Mouse (Mus musculus): ENCODE measurements around the gene Dnajc27.

The Dnajc27 gene

GRCm38 (mm10) chr12:4082132-4083001 lies at the start of gene Dnajc27:
Dnajc27 (plus strand) TSS chr12:4082583.
- DNase-seq: peak; percentile 96

- no peak for DNase-seq
These were observed 46.2 kb upstream of the Dnajc27 start for GRCm38 (mm10) chr12:4036157-4036556.

DNA sequence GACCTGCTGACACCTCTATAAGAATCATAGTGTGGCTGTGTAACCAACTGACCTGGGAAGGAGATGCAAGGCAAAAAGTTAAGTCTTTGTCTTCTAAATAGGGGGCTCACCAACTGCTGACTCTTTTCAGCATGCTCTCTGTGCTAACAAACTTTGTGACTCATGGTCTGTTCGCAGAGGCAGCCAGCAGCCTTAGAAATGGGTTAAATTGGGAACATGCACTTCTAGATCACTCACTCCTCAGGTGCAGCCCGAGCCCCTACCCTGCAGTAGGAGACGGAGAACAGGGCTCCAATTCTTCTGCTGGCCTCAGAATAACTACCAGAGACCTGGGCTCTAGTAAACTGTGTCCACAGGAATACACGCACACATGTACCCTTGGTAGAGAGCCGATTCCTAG lies 44.9 kb upstream of the Dnajc27 start:
- DNase-seq: no peak

DNA sequence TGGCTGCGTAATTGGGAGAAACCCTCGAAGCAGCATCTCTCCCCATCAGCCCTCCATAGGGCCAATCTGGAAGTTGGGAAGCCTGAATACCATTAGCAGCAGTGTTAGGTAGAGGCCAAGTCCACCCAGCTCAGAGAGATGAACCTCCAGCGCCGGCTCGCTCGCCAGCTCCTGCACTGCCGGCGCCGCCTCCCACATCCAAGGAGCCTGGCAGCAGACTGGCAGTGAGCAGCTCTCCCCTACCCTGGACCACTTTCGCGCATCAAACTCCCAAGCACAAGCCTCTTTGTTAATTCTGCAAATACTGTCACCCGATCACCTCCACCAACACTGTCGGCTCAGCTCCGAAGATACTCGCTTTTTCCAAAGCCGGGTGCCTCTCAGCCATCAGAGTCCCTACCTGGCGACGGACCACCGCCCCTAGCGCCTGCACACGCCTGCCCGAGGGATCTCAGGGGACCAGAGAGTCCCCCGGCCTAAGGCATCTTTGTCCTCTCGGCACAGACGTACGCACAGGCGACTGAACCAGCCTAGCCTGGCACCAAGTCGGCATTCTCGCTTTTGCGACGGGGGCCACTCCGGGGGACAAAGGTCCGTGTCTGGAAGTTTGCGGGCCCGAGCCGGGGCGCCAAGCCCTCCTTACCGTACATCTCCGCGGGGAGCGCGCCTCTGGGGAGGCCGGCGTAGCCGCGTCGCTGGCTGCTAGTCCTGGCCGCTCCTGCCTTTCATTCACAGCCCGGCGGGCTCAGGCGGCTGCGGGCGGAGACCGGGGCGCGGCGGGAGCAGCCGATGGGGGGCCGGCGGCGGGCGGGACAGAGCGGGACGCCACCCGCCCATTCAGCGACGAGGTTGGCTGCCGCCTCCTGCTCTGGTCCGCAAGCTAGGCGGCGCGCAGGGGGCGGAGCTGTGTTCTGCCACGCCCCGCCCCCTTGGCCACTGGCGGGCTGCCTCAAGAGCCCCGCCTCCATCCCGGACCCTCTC lies 44.0 kb upstream of the Dnajc27 start, which contains the start of gene Efr3b:
Efr3b (minus strand) TSS at position 855 of the 981 bp plus-strand sequence.
- peak; percentile 86 for DNase-seq

DNA sequence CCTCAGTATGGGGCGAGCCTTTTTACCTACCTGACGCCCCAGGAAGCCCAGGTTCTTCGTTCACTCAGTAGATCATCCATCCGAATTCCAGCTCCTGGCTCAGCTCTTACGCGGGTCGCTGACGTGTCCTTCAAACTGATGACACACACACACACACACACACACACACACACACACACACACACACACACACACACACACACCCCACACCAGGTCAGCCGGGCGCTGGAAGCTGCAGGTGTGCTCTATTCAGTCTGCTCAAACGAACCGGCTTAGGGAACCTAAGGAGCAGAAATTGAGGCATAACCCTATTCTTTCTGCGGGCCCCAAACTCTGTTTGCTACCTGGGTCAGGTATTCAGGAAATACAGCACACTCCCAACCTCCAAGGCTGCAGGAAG lies 43.3 kb upstream of the Dnajc27 start:
- DNase-seq: no peak

- no peak for DNase-seq
These were observed 40.0 kb upstream of the Dnajc27 start for GRCm38 (mm10) chr12:4042411-4042810.

DNA sequence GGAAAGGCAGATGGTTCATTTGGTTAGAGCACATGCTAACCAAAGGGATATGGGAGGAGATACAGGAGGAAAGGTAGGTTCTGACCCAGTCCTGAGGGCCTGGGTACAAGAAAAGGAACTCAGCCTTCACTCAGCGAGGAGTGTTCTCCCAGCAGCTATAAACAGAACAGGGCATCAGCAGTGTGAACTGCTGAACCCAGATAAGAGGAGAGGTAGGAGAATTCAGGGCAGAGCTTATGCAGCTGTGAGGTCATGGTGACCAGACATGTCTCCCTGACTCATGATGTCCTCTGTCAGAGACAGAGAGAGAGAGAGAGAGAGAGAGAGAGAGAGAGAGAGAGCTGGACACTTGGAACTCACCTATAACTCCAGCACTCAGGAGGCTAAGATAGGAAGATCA lies 36.4 kb upstream of the Dnajc27 start:
- no peak for DNase-seq

DNA sequence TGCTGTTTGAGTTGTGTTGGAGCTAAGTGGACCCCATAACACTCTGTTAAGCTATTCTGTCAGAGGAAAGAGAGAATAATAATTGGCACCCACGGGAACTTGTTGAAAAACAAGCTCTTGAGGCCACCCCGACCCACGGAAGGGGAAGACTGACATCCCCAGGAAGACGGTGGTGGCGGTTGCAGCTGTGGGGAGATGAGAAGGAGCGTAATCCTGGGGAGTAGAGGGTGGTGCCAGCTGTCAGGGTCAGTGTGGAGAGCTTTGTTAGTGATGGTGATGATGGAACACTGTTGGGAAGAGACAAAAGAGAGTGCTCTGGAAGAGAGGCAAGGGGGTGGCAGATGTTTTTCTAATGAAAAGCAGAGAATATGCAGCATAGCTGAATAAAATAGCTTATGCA lies 34.4 kb upstream of the Dnajc27 start:
- DNase-seq: peak; percentile 20

GRCm38 (mm10) chr12:4050861-4051425 lies 31.4 kb upstream of the Dnajc27 start:
- DNase-seq: no peak

DNA sequence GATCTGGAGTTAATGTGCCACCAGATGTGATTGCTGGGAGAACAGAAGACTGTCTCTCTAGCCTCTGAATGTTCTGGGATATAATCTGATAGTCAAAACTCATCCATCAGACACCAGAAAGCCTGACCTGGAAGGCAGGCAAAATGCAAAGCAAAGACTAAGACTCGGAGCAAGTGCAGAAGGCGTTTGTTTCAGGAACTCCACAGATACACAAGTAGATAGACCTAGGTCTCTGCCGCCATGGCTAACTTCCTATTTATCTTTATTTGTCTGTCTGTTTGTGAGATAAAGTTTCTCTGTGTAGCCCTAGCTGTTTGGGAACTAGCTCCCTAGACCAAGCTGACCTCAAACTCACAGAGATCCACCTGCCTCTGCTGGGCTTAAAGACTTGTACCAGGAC lies 28.7 kb upstream of the Dnajc27 start:
- DNase-seq: no peak

- no peak for DNase-seq
These were observed 27.5 kb upstream of the Dnajc27 start for GRCm38 (mm10) chr12:4054845-4055244.

DNA sequence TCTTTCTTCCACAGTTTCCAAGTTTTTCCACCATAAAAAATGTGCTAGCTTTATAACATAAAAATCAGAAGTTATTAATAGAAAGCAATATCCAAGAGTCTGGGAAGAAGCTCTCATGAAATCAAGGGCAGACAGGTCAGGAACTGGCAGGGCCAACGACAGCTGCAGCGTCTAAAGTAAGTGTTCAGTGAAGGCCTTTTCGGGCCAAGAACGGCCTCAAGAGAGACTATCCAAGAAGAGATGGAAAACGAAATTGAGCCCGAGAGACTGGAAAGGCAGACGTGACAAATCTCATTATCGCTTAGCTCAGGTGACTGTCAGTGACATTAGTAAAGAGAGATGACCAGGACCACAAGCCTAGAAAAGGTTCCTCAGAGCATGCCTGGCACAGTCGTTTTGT lies 24.1 kb upstream of the Dnajc27 start:
- no peak for DNase-seq

DNA sequence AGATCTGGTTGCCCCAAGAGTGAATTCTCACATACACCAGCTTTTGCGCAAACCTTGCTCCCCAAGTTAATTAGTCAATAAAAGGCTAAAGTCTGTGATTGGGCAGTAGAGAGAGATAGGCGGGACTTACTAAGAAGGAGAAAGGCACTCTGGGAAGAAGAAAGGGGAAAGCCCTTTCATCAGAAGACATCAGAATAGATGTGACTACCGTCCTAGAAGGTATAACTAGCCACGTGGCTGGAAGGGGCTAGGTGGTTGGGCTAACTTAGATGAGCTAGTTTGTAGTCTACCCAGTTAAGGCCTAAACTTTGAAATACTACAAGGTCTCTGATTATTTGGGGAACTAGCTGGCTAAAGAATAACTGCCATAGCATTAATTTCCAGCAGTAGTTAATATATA lies 22.7 kb upstream of the Dnajc27 start:
- DNase-seq: no peak

DNA sequence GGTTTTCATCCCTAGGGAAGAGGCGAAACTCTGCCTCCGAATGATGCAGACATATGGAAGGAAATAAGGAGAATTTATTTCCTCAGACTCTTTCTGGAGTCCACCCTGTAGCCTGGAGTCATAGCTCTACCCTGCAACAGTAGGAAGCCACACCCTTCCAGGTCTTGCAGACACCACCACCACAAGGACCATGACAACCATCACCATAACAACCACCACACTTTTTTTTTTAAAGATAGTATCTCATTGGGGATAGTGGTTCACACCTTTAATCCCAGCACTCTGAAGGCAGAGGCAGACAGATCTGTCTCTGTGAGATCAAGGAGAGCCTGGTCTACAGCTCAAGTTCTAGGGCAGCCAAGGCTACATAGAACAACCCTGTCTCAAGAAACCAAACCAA lies 16.9 kb upstream of the Dnajc27 start:
- no peak for DNase-seq

GRCm38 (mm10) chr12:4065944-4066343 lies 16.4 kb upstream of the Dnajc27 start:
- DNase-seq: no peak

- no peak for DNase-seq
These were observed 15.5 kb upstream of the Dnajc27 start for GRCm38 (mm10) chr12:4066681-4067459.

- DNase-seq: no peak
These were observed 13.8 kb upstream of the Dnajc27 start for GRCm38 (mm10) chr12:4068551-4068950.

- DNase-seq: no peak
These were observed 10.7 kb upstream of the Dnajc27 start for GRCm38 (mm10) chr12:4071671-4072070.

GRCm38 (mm10) chr12:4075407-4075806 lies 7.0 kb upstream of the Dnajc27 start:
- no peak for DNase-seq

DNA sequence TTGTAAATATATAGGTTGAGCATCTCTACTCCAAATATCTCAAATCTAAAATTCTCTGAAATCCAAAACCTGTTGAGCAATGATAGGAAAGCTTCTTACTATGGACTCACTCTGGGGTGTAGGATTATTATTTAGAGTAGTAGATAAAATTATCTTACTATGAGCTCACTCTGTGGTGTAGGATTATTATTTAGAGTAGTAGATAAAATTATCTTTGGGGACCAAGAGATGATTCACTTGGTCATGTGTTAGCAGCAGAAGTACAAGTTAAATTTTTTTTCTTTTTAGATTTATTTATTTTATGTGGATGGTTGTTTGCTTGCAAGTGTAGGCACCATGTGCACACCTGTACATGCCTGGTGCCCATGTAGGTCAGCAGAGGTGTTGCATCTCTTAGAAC lies 6.0 kb upstream of the Dnajc27 start:
- DNase-seq: no peak

DNA sequence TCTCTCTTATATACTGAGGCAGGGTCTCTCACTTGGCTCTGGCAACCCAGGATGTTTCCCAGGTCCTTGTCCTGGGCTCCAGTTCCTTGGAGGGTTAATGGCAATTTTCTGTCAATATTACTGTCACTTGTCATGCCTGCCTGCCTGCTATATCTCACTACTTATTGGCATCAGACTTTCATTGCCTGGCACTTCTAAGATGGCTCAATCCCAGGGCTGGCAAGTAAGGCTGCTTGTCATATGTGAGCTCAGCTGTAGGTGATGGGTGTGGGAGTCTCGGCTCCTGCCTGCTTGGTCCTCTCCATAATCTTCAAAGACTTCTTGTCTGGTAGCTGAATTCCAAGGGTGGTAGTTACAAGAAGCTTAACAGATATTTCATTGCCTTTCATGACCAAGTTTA lies 4.3 kb upstream of the Dnajc27 start:
- DNase-seq: no peak

- peak; percentile 88 for DNase-seq
These were observed 2.1 kb upstream of the Dnajc27 start for GRCm38 (mm10) chr12:4080311-4080710.

All from thymus, postnatal 4 days (tissue).